Mouse (Mus musculus) embryonic stem cell, embryonic (primary cell): ENCODE results near the gene Zfp933.
"Not testable (repeated sequence)": the region's sequence is repeated elsewhere in the genome, so short reads cannot be mapped to it uniquely, and the experiment has no call there.

Experiments
- CTCF ChIA-PET, 4 experiments: fragments of 300-600 bp in 2 of 4; fragments of 350-600 bp in 2 of 4; sonication (Branson Sonifier 250); formaldehyde crosslinking; loops; one replicate each; lab custom pipeline; 2022; ENCODE audit warnings: inconsistent platforms in 2 of 4; lab: Charles Lee
- POLR2A ChIA-PET, 4 experiments: fragments of 300-600 bp in 2 of 4; fragments of 350-600 bp in 2 of 4; sonication (Branson Sonifier 250); formaldehyde crosslinking; loops; one replicate each; lab custom pipeline; 2022; ENCODE audit warnings: antibody characterized with exemption in 4 of 4, inconsistent platforms in 1 of 4; lab: Charles Lee

Gene Zfp933

DNA sequence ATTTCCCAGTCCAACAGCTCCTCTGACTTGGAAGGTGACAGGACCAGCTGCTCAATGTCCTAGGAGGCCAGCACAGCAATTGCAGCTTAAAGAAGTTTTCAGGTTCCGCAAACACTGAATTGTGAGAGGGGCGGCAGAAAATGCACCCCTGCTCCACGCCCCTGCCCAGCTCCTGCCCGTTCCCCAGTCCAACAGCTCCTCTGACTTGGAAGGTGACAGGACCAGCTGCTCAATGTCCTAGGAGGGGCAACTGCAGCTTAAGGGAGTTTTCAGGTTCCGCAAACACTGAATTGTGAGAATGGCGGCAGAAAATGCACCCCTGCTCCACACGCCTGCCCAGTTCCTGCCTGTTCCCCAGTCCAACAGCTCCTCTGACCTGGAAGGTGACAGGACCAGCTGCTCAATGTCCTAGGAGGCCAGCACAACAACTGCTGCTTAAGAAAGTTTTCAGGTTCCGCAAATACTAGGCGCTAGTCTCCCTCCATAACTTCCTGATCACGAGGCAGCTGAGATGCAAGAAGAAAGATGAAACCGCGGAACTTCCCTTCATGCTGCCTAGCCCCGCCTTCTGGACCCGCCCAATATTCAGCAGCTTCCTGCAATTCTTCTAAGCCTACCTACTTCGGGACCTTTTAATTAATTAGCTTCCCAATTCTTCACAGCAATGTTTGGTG is 38.7 kb downstream of the Zfp933 start, which contains the start of gene Zfp984:
Zfp984 (minus strand) TSS at position 497 of the 674 bp plus-strand sequence.
- CTCF ChIA-PET = not testable (repeated sequence)

DNA sequence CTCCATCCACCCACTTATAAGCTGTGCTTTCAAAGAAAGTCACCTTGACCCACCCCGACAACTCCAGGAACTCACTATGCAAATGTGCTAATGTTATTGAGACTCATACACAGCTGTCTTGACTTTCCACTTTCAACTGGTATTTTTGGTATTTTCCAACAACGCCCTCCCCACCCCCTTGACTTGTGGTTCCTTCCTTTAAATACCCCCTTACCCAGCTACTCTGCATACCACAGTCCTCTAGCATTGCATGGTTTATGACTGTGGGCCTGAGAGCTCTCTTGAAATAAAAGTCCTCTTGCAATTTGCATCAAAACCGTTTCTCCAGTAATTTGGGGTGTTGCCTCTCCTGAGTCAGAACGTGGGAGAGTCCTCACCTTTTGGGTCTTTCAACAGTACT is 39.7 kb downstream of the Zfp933 start:
- ChIA-PET POLR2A (interaction anchor here in 1 of 4 experiments (0.6 to 2.5 kb wide), 6 partner anchors 9 to 276 kb away, joined by 3 to 10 read pairs (median 4); partner anchors contain the start of genes Clcn6 and Mthfr), CTCF (interaction anchor here in 1 of 4 experiments (0.5 kb wide), 1 partner anchor 14 kb away, joined by 4 read pairs; no protein-coding TSS in a partner anchor)

More for the DNA sequence above, 38.7 kb downstream of the Zfp933 start, which contains the start of gene Zfp984:
- POLR2A ChIA-PET = interaction anchor here in 3 of 4 experiments (0.7 to 2.5 kb wide), 10 partner anchors 8 to 360 kb away, joined by 3 to 10 read pairs (median 4); partner anchors contain the start of genes Clcn6 (in 1 of the 3) and Mthfr (in 1 of the 3)

- POLR2A ChIA-PET = interaction anchor here in 1 of 4 experiments (0.8 kb wide), 1 partner anchor 70 kb away, joined by 4 read pairs; no protein-coding TSS in a partner anchor
- CTCF ChIA-PET = not testable (repeated sequence)
Observed at GRCm38 (mm10) chr4:147795308-147795707, 52.9 kb downstream of the Zfp933 start.

GRCm38 (mm10) chr4:147794026-147794665 is 54.0 kb downstream of the Zfp933 start:
- CTCF ChIA-PET = interaction anchor here in 1 of 4 experiments (0.7 kb wide), 1 partner anchor 14 kb away, joined by 4 read pairs; no protein-coding TSS in a partner anchor
- POLR2A ChIA-PET = interaction anchor here in 2 of 4 experiments (0.6 kb wide), 2 partner anchors 117 to 1301 kb away, joined by 3 to 6 read pairs; no protein-coding TSS in a partner anchor

- POLR2A ChIA-PET = interaction anchor here in 1 of 4 experiments (0.6 kb wide), 1 partner anchor 118 kb away, joined by 6 read pairs; no protein-coding TSS in a partner anchor
Observed at GRCm38 (mm10) chr4:147793390-147793916, 54.7 kb downstream of the Zfp933 start.

GRCm38 (mm10) chr4:147791729-147792128 is 56.4 kb downstream of the Zfp933 start:
- POLR2A ChIA-PET = interaction anchor here in 1 of 4 experiments (0.6 kb wide), 1 partner anchor 59 kb away, joined by 3 read pairs; no protein-coding TSS in a partner anchor
- CTCF ChIA-PET = not testable (repeated sequence)

More at GRCm38 (mm10) chr4:147793390-147793916, 54.7 kb downstream of the Zfp933 start:
- CTCF ChIA-PET = not testable (repeated sequence)
